Mouse (Mus musculus) ES-E14 (cell line): Measurements from ENCODE around the gene Myl3. TPM values are rescaled to one million over a fixed set of nuclear protein-coding genes. Genes with fewer than 3 reads are reported as not detected.
A peak's percentile ranks its signal among the peaks of the same experiment; 100 is the strongest.

Source experiments
- DNase-seq: peaks from one replicate; pipeline ENCODE4 v3.0.0-alpha.2; 2013; ENCODE audit warnings: low read depth, low spot score
- H3K27ac ChIP-seq: 2 replicates; pipeline ENCODE4 v1.5.1; 2012; ENCODE audit warnings: low read depth, mild to moderate bottlenecking, low read length, moderate library complexity, mixed read lengths; ENCODE audit not compliant: poor library complexity, insufficient read depth, severe bottlenecking
- H3K36me3 ChIP-seq: 2 replicates; pipeline ENCODE4 v1.6.1; 2012; ENCODE audit warnings: mild to moderate bottlenecking, low read length, moderate library complexity, mixed read lengths; ENCODE audit not compliant: control insufficient read depth, poor library complexity, insufficient read depth, severe bottlenecking
- H3K4me1 ChIP-seq, 2 experiments: fragments of 150-350 bp in 1 of 2; sonication (generic) in 1 of 2; 2 replicates each; pipeline ENCODE4 v1.6.1; 2012; ENCODE audit warnings: low read length in 2 of 2, mild to moderate bottlenecking in 1 of 2, mixed read lengths in 1 of 2; ENCODE audit not compliant: control insufficient read depth in 2 of 2, insufficient read depth in 2 of 2, poor library complexity in 1 of 2
- H3K4me3 ChIP-seq, 2 experiments: fragments of 150-350 bp in 1 of 2; sonication (generic) in 1 of 2; 2 replicates each; pipeline ENCODE4 v1.5.1; 2012; ENCODE audit warnings: low read length in 2 of 2, low read depth in 1 of 2, mild to moderate bottlenecking in 1 of 2, mixed read lengths in 1 of 2; ENCODE audit not compliant: insufficient read depth in 1 of 2, poor library complexity in 1 of 2, severe bottlenecking in 1 of 2
- H3K9ac ChIP-seq: 2 replicates; pipeline ENCODE4 v1.6.1; 2012; ENCODE audit warnings: low read depth, mild to moderate bottlenecking, low read length, mixed read lengths; ENCODE audit not compliant: poor library complexity, insufficient read depth, severe bottlenecking
- H3K9me3 ChIP-seq: fragments of 150-350 bp; sonication (generic); 2 replicates; pipeline ENCODE4 v1.6.1; 2012; ENCODE audit warnings: low read depth, mild to moderate bottlenecking, low read length; ENCODE audit not compliant: control insufficient read depth, insufficient read depth
- CHD2 ChIP-seq: IDR thresholded peaks from 2 replicates; pipeline ENCODE4 v1.6.1; 2014; ENCODE audit warnings: mild to moderate bottlenecking, low read depth, low read length, inconsistent platforms
- HCFC1 ChIP-seq: IDR thresholded peaks from 2 replicates; pipeline ENCODE4 v1.6.1; 2012; ENCODE audit warnings: low read length, inconsistent platforms, borderline replicate concordance; ENCODE audit not compliant: insufficient read depth
- MAFK ChIP-seq: IDR thresholded peaks from 2 replicates; pipeline ENCODE4 v1.6.1; 2014; ENCODE audit warnings: mild to moderate bottlenecking, low read depth, low read length, inconsistent platforms; ENCODE audit not compliant: insufficient read depth
- ZC3H11A ChIP-seq: IDR thresholded peaks from 2 replicates; pipeline ENCODE4 v1.6.1; 2012; ENCODE audit warnings: low read depth, mild to moderate bottlenecking, inconsistent platforms, low read length, borderline replicate concordance
- ZNF384 ChIP-seq: IDR thresholded peaks from 2 replicates; pipeline ENCODE4 v1.6.1; 2012; ENCODE audit warnings: low read depth, low read length, inconsistent platforms
- in situ Hi-C, 2 experiments: fragments of 600-800 bp; cut with MboI; formaldehyde crosslinking; loops; one replicate each; pipeline ENCODE4 v1.15.1; 2025; ENCODE audit warnings: low sequenced_read_pairs in 2 of 2, inconsistent platforms in 1 of 2; ENCODE audit not compliant: unreplicated experiment in 2 of 2
- total RNA-seq: library from RNA; depleted of rRNA; stranded (reverse); fragments of 300-350 nt; gene quantifications from 2 replicates; pipeline ENCODE4 v1.2.3, GENCODE M21; 2012

Gene Myl3
- total RNA-seq, 1 experiment, result 0.89 TPM

DNA sequence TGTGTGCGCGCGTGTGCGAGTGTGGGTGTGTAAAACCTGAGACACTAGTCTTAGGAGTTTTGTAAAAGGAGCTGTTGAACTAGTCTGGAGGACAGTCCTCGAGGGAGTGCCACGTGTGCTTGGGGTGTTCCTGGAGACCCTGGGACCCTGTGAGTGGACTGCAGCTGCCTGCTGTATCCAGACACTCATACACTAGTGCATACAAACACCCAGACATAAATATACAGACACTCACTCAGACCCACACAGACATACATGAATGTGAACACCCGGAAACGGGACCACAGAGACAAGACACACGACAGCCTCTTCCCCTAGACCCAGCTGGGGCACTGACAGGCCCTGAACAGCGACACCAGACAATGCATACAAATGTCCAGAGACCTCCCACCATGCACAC lies 21.1 kb downstream of the Myl3 start:
- TF ChIP-seq CHD2 (no peak), ZNF384 (no peak), ZC3H11A (no peak), HCFC1 (no peak)
- no peak for DNase-seq
- H3K27ac ChIP-seq, result no peak overlapping the region
- in situ Hi-C loops, result no loop called here
- no peaks in the 10 kb centered on the region; a peak in 1 of 4 replicates for H3K4me1 ChIP-seq
- H3K4me3 ChIP-seq, result no peak overlapping the region
- no peaks in the 10 kb centered on the region for H3K9me3 ChIP-seq
- no peak overlapping the region for H3K9ac ChIP-seq
- no peaks in the 10 kb centered on the region for H3K36me3 ChIP-seq

DNA sequence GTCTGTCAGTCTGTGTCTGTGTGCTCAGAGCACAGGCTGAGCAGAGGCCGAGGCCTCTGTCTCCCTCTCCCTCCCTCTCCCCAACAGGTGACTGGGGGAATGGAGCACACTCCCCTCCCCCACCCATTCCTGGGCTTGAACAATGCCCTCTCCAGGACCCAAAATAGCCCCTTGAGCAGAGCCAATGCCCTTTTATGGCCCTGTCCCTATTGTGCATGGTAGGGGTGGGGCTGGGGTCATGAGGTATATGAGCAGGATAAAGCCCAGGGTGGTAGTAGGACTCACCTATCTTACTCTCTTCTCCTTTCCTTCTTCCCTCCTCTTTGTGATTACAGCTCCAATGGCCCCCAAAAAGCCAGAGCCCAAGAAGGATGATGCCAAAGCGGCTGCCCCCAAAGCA lies 21.7 kb downstream of the Myl3 start:
- in situ Hi-C loops, result no loop called here
- Histone ChIP-seq H3K36me3 (no peaks in the 10 kb centered on the region), H3K9ac (no peak overlapping the region), H3K4me3 (no peak overlapping the region), H3K27ac (no peak overlapping the region), H3K4me1 (no peaks in the 10 kb centered on the region; a peak in 1 of 4 replicates), H3K9me3 (no peaks in the 10 kb centered on the region)
- no peak for DNase-seq
- TF ChIP-seq MAFK, result no peak
- no peak for TF ChIP-seq ZNF384
- no peak for TF ChIP-seq HCFC1
- no peak for TF ChIP-seq CHD2
- TF ChIP-seq ZC3H11A, result no peak

DNA sequence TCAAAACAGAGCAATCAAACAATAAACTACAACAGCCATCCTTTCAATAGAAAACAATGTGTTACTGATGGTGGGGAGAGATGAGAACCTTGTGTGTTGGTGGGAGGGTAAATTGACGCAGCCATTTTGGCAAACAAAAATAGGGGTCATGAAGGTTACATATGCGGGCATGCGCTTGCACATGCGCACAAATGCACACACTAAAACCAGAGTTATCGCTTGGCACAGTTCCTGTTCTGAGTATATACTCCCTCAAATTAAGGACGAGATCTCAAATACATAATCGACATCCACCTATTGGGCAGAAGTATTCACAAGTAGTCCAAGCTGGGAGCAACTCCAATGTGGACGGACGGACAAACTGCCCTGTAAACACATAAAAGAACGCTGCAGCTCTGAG lies 30.7 kb downstream of the Myl3 start:
- DNase-seq, result no peak
- H3K36me3 ChIP-seq, result no peaks in the 10 kb centered on the region
- in situ Hi-C loops, result no loop called here

DNA sequence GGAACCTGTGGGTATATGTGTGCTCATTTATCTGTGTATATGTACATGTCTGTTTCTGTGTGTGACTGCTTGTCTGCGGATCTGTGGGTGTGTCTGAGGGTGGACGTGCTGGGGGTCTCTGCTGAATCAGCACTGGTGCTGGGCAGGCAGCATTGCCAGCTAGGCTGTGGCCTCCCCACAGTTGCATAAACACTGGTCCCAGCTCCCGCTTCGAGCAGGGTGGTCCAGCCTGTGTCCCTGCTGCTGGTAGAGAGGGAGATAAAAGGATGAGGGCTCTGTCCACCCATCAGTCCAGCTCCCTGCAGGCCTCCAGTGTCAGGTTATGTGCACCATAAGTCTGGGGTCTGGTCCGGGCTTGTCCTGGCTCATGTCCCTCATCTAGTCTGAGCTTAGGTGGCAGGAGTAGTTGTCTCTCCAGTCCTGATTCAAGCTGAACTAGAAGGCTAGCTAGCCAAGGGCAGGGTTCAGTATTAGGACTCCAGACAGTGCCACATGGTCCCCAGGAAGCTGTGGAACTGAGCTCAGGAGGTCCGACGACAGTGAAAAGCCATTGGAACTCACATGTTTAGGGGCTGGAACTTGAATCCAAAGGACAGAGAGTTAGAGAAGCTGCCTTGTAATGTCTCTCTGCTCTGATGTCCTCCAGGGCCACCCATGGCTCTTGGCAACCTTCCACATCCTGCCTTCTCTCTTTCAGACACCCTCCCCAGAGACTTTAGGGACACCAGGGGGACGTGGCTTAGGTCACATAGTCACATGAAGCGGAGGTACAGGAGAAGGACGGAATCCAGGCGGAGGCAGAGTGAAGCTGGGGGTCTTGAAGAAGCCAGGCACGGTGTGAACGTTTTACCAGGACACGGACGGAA lies 33.0 kb downstream of the Myl3 start:
- Histone ChIP-seq H3K9me3 (no peaks in the 10 kb centered on the region), H3K4me1 (no peaks in the 10 kb centered on the region), H3K27ac (no peak overlapping the region), H3K4me3 (peak overlapping the region in 1 of 2 experiments; percentile 3; a peak in 1 of 4 replicates), H3K9ac (no peak overlapping the region), H3K36me3 (no peaks in the 10 kb centered on the region)
- in situ Hi-C loops, result no loop called here
- DNase-seq, result no peak
- TF ChIP-seq HCFC1, result no peak
- TF ChIP-seq ZC3H11A, result no peak
- no peak for TF ChIP-seq CHD2
- TF ChIP-seq ZNF384, result no peak
- no peak for TF ChIP-seq MAFK

More for the DNA sequence above, 30.7 kb downstream of the Myl3 start:
- TF ChIP-seq HCFC1, result no peak
- no peak for TF ChIP-seq ZNF384
- TF ChIP-seq ZC3H11A, result no peak
- TF ChIP-seq MAFK, result no peak
- H3K4me3 ChIP-seq, result no peak overlapping the region
- no peaks in the 10 kb centered on the region for H3K9me3 ChIP-seq
- no peak overlapping the region for H3K9ac ChIP-seq
- H3K4me1 ChIP-seq, result no peaks in the 10 kb centered on the region
- H3K27ac ChIP-seq, result no peak overlapping the region
